Mouse (Mus musculus): ENCODE data around the gene Hist1h4i.
A peak's percentile ranks its signal among the peaks of the same experiment; 100 is the strongest.

The Hist1h4i gene

DNA sequence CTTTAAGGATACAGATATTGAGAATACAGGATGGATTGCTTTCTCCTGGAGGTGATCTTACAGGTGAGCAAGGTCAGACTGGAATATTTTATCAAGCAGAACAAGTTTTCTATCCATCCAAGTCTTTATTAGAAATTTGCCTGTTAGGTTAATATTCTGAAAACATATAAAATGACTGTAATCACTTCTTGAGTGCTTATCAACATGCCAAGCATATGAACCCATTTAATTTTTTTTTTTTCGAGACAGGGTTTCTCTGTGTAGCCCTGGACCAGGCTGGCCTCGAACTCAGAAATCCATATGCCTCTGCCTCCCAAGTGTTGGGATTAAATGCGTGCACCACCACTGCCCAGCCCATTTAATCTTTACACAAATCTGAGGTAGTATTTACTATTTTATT, 4.2 kb downstream of the Hist1h4i start:
- DNase-seq (ENCODE audit: low spot score in 2 of 2): no peak

DNA sequence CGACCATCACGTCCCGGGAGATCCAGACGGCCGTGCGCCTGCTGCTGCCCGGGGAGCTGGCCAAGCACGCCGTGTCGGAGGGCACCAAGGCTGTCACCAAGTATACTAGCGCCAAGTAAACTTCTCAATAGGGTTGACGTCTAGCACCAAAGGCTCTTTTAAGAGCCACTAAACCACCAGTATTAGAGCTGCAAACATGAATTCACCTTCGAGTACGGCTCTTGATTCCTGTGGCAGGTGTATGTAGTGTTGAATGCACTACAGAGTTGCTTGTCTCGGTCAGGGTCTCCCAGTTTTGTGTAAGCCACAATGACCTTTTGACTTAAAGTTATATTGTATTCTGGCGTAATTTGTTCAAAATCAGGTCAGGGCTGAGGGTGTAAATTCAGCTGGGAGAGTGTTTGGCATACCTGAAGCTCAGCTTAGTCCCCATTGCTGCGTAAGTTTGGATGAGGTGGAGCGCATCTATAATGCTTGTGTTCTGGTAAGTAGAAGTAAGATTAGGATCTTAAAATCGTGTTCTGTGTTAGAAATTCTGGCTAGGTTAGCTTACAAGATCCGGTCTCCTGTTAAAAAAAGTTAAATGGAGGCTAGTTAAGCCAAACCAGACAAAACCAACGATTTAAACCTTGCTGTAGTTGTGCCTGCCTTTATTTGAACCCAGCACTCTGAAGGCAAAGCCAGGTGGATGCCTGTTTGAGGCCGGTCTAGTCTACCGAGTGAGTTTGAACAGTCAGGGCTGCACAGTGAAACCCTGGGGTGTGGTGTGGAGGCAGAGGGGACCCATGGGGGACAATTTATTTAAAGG, 4.8 kb downstream of the Hist1h4i start:
- no peak for DNase-seq (ENCODE audit: low spot score in 2 of 2)

DNA sequence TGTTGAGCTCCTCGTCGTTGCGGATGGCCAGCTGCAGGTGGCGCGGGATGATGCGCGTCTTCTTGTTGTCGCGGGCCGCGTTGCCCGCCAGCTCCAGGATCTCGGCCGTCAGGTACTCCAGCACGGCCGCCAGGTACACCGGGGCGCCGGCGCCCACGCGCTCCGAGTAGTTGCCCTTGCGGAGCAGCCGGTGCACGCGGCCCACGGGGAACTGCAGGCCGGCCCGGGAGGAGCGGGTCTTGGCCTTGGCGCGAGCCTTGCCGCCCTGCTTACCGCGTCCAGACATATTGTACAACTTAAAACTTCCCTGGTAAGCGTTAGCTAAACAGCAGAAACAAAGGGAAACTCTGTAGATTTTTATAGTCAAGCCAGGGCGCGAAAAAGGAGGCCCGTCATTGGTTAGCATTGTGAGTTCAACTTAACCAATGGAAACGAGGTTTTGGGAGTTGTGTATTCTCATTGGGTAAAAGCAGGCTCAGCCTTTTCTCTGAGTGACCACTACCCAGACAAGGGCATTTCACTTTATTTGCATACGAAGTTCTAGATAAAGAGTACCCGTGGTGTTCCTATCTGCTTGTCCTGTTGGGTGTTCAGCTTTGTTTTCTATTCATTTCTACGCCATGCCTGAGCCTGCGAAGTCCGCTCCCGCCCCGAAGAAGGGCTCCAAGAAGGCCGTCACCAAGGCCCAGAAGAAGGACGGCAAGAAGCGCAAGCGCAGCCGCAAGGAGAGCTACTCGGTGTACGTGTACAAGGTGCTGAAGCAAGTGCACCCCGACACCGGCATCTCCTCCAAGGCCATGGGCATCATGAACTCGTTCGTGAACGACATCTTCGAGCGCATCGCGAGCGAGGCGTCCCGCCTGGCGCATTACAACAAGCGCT, 5.7 kb downstream of the Hist1h4i start, which contains the start of the genes Hist1h2ah and Hist1h2bk:
Hist1h2ah (minus strand) TSS at position 302 of the 882 bp plus-strand sequence.
Hist1h2bk (plus strand) TSS at position 604 of the 882 bp plus-strand sequence.
- DNase-seq (ENCODE audit: low spot score in 2 of 2): peak; percentile 89 to 90

DNA sequence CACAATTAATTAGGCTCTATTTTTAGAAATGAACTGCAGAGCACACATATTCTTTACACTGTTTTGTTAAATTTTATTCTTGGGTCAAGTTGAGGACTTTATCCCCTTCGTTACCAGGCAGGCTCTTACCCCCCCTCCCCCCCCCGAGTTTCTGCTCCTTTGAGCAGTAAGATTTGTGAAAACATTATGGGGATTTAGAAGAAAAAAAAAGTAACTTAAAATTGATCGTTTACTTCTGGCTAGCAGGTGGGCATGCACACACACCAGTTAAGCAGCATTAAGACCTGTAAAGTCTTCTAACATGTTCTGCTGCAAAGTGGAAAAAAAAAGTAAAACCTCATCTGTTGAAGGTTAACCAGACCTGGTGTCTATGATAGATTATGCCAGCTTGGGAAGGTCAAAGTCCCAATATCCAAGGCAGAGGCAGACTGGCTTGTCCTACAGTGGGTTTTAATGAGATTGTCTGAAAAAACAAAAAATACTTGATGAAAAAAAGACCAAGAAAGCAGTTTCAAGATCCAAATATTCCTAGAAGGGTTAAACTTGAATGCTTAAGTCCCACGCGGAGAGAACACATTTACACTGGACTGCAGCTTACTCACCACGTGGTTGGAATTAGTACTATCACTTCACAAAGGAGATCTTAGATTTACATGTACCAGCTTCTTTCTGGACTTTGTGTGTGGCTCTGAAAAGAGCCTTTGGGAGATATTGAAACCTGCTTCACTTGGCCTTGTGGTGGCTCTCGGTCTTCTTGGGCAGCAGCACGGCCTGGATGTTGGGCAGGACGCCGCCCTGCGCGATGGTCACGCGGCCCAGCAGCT, 6.5 kb downstream of the Hist1h4i start:
- no peak for DNase-seq (ENCODE audit: low spot score in 2 of 2)

DNA sequence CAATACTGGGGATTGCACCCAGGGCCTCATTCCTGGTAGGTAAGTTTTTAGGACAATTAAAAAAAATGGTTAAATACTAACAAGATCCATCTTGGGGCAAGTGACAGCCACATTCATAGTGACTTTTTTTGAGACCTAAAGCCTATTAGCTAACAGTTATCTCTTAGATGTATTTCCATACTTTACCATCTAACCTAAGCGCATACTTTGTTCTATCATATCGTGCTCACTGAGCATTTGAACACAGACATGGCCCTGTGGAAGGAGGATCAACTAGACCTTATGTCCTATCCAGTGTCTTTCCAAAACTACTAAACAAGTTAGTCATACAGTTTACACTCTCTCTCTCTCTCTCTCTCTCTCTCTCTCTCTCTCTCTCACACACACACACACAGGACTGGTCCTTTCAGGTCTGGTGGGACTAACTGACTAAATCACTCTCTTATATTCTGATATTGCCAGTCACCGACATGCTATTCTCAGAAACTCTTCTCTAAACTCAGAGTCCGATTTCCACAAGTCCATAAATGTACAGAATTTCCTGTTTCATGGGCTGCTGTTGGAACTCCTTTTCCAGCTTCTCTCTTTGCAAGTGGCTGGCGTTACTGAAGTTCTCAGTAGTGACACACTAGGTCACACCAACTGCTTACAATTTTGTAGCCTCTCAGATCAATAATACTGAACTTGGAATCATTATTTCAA, 7.3 kb downstream of the Hist1h4i start:
- DNase-seq (ENCODE audit: low spot score in 2 of 2): no peak

DNA sequence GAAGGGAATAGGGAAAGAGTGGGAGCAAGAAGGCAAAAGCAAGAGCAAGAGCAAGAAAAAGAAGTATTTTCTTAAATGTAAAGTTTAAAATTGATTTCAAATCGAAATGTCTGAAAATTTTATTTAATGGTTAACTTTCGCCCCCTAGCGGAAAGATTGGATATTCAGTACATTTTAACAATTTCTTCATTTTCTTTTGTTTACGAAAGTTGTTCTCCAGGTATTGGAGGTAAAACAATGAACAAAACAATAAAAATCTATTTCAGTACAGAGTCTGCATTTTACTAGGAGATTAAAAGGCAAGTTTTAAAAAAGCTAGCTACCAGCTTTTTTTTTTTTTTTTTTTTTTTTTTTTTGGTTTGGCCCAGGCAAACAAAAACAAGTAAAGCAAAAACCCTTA, 10.7 kb downstream of the Hist1h4i start:
- DNase-seq (ENCODE audit: low spot score in 2 of 2): no peak

DNA sequence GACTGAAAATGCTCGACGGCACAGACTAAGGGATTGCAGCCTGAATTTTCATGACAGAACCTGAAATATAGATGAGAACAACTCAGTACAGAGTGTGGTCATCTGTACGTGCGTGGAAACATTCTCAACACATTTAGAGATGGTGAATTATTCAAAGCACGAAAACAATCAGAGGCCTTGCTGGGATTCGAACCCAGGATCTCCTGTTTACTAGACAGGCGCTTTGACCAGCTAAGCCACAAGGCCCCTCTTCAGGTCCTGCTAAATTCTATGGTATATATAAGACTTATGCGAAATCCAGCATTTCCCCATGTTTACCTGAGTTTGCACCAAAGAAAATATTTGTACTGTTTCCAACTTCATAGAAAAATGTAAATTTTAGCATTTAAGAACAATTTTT, 11.2 kb downstream of the Hist1h4i start:
- no peak for DNase-seq (ENCODE audit: low spot score in 2 of 2)

DNA sequence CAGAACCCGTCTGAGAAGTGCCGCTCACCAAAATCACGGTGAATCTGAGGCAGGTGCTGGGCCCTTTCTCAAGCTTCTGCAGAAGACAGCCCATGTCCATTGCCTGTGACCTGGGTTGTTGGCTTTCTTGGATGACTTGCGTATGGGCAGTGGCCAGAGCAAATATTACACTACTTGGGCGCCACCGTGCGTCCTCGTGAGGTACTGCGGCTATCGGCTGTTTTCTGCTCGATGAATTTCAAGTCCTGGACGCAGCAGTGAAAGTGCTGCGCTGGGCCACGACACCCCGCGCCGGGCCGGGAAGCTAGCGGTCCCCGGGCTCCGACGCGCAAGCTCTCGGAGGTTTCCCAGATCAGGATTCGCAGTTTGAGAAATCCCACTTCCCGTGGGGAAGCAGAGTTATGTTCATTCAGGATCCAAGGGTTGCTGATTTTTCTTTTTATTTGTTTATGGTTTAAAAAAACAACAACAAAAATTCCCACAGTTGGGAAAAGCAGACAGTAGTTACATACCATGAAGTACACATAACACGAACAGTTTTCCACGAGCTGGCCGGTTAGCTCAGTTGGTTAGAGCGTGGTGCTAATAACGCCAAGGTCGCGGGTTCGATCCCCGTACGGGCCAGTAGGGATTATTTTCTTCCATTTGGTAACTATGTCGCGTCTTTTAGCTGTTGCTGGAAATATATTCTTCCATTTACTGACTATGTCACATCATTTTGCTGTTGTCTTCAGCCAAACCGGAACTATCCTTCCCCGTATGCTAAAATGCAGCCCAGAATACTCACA, 12.3 kb downstream of the Hist1h4i start:
- DNase-seq (ENCODE audit: low spot score in 2 of 2): peak; percentile 70 to 97

DNA sequence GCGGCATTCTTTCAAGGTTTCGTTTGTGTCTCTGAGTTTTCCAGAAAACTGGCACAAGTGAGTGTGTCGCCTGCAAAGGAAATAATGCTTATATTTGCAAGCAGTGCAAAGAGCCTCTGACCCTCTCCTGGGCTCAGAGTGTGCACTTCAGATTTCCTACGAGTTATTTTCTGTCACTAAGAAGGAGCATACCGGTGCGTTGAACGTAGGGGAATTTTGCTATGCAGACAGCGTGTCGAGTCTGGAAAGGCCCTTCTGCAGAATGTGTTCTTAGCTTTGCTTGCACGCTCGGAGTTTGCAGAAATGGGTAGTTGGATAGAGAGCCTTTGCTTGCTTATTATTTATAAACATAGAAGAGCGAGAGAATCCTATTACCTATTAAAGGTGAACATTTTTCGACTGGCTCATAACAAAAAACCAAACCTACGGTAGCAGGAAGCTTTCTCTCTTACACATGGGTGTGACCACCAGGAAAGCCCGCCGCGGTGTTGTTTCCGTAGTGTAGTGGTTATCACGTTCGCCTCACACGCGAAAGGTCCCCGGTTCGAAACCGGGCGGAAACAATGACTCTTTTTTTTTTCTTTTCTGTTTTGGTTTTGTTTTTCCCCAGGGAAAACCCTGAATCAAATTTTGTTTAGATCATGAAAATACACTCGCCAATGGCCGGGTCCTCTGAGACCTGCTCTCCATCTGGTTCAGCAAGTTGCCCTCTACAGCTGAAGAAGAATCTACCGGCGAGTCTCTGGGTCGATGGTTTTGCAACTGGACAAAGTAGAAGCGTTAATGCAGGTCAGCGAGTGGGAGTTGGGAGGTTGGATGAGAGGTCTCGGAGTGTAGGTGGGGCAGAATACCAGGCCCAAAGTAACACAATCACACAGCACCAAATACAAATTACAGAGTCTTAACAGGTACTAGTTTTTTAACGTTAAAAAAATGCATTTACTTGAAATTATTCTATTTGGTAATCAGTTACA, 14.8 kb downstream of the Hist1h4i start:
- DNase-seq (ENCODE audit: low spot score in 2 of 2): peak in 1 of 2 experiments; percentile 89

DNA sequence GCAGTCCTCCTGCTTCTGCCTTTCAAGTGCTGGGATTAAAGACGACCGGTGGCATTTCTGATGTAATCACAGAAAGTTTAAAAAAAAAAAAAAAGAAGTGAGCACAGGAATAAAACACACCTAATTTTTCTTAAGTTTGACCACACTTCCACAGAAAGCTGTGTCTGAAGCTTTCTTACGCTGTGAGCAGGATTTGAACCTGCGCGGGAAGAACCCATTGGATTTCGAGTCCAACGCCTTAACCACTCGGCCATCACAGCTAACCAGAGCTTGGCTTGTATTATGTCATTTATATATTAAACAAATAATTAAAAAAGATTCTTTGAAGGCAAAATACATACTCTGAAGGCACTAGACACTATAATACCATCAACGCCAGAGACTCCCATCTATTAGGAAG, 18.9 kb downstream of the Hist1h4i start:
- peak in 1 of 2 experiments; percentile 67 for DNase-seq (ENCODE audit: low spot score in 2 of 2)

DNA sequence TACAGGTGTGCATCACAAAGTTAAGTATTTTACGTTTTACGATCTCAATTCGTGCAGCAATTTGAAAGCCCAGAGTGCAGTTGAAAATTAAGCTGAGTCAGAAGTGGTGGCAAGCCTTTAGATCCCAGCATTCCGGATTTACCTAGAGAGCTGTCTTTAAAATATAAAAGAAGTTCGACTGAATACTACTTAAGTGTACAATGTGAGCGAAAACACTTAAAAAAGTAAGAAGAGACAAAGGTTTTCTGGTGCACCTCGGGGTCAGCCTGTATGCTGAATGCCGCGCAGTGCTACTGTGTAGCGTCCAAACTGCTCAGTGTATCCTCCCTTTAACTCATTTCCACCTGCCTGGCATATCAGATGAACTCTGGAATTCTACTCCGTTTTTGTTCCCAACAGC, 19.6 kb downstream of the Hist1h4i start:
- DNase-seq (ENCODE audit: low spot score in 2 of 2): no peak

DNA sequence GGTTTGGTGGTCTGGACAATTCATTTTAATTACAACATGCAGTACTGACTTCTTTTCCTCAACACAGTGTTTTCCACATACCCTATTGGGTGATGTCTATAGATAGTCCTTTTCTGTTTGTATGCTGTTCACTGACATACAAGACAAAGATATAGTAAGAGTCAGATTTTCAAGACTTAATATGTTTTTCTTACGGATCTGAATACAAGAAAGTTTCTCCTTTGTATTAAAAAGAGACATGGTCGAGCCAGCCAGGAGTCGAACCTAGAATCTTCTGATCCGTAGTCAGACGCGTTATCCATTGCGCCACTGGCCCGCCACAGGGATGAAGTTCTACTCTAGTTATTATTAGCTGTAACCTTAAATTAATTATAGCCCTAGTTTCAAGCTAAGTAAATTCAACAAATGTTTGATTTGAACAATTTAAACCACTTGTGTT, 20.2 kb downstream of the Hist1h4i start:
- peak in 1 of 2 experiments; percentile 59 for DNase-seq (ENCODE audit: low spot score in 2 of 2)

DNA sequence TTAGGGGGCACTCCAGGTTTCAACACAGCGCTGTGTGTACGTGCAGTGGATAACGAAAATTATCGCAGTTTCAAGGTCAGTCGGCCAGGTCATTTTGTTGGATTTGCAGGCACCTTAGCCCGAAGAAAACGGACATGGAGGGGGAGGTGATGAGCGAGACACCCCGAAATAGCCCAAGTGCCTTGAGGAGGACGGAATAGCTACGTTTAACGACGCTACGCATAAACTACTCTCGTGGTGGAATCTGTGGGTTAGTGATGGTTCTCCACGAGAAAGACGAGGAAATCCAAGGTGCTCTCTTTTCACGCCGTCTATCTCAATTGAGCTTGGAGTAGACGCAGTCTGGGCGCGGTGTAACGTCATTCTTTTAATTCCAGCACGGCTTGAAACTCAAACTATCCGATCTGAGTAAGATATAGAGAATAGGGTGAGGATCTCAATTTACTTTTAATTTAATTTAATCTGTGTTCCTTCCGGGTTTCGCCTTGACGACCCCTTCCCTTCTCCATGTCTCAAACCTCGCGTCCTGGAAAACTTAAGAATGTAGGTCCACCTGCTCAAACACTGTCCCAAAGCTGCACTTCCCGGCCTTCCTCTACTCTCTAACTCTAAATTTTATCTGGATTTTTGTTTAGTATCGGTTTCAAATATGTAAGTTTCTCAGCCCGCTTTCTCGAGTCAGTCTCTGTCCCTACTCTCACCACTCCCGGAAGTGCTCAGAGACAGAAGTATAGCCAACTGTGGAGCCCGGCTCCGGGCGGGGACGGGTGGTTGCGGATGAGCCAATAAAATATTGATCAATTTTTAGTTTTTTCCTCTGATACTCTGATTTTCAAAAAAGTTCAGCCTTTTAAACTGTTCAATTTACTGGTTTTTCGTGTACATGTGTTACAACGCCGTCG, 21.0 kb downstream of the Hist1h4i start:
- no peak for DNase-seq (ENCODE audit: low spot score in 2 of 2)

DNA sequence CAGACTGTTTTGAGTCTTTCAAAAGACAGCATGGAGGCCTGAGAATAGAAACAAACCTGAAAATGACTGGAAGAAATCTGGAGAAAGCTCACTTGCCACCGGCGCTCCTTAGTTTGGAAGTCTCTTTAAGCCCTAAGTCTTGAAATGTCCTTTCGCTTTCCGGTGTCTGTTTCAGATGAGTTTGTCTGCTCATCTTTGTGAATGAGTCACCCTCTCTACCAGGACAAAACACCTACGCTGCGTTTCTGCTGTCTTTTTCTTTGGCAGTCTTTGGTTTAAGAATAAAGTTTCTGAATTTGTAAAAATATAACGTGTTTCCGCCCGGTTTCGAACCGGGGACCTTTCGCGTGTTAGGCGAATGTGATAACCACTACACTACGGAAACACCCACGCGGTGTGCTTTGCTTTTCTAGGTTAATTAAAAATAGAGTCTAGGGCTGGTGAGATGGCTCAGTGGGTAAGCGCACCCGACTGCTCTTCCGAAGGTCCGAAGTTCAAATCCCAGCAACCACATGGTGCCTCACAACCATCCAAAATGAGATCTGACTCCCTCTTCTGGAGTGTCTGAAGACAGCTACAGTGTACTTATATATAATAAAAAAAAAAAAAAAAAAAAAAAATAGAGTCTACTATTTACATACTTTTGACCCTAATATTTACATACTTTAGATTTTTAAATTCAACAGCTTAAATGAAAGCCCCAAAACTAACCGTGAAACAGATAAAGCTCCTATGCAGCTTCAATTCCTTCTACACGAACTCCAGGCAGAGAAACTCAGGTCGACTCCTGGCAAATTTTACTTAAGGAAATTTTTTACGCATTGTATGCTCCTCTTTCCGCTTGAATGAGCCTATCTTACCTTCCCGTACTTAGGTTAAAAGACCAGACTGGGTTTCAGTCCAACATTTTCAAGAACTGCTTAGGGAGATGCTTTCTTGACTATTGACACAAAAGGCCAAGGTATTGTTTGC, 25.4 kb downstream of the Hist1h4i start:
- DNase-seq (ENCODE audit: low spot score in 2 of 2): peak in 1 of 2 experiments; percentile 74

DNA sequence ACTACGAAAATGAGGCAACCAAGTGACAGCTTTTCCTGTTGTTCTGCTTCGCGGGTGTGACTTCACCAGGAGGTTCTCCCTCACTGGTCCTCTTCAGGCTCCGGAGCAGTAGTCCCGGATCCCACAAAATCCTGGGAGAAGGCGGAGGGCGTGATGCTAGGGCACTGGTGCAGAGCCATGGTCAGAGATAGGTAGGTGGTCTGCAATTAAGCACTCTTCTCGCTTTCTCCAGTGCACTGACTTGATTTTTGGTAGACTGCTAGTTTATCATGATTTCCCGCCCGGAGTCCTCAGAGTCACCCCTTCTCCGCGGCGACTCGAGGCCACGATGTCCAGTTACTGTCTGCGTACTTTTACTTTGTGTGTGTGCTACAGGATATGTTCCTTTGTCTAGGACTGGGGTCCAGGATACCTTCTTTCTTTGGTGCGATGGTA, 26.7 kb downstream of the Hist1h4i start:
- no peak for DNase-seq (ENCODE audit: low spot score in 2 of 2)

DNA sequence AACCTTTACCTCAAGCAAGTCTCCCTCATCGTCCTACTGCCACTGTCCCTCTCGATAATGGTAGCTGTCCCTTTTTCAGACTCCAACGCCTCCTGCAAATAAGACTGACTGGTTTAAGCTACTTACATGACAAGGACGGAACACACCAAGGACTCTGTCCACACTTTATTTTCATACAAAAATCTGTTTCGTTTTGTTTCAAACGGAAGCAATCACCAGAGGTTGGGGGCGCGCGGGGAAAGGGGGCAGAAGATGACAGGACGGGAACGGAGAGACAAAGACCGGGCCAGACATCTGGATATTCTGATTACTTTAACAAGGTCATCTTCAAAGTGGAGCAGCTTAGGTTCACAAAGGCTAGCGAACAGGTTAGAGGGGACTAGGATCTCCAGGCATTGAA, 27.4 kb downstream of the Hist1h4i start:
- no peak for DNase-seq (ENCODE audit: low spot score in 2 of 2)

DNA sequence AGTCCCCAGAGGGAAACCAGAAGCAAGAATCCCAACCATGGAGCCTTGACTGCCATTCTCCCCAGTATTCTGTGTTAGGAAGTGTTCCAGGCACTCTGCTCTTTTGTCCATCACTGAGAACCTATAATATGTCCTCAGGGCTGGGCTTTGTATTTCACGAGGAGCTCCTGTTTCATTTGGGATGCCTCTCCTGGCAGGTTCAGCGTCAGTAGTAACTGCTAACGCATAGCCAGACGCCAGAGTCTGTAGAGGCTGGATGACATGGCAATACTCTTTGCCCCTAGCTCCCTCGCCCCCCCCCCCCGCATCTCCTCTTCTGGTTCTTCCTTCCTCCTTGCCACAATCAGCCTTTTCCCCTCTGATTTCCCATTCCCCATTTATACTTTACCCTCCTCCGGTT, 31.5 kb downstream of the Hist1h4i start, which contains the start of gene Prss16:
Prss16 (minus strand) TSS at position 101 of the 400 bp plus-strand sequence.
- DNase-seq (ENCODE audit: low spot score in 2 of 2): no peak

All from left cerebral cortex, adult 9 months (tissue).